In genomic region chr11:37532476-37532875, GRCm38 (mm10) we compare ENCODE assay signal across 9 mouse cellular contexts.
DNase-seq lines count a peak whose midpoint lies in the region; ATAC-seq lines count a peak whose summit lies in the region.
"Had no signal": no experiment of that assay in that cellular context is flagged by ENCODE, and none has a peak within 500 bp of the region (broad histone marks: within the 10 kb centered on the region; RNA-seq: fewer than 3 reads in every experiment).

No protein-coding gene starts in this region.

- DNase-seq in adrenal gland, postnatal 14 days, result peak; percentile 36
- no peak for DNase-seq in adrenal gland, adult 8-10 months
- DNase-seq in limb, embryonic 10.5 days (ENCODE audit: low spot score), result no peak
- peak; percentile 25 to 41 for DNase-seq in heart, postnatal 36 days
- peak; percentile 7 for DNase-seq in lung, postnatal 36 days
- no peak for DNase-seq in thymus, postnatal 25 days

- 23% methylated on average over 2 of the region's 2 CpGs for WGBS in limb, embryonic 13.5 days
- WGBS in limb, embryonic 10.5 days, result 74% methylated on average over 2 of the region's 2 CpGs
- 39% methylated on average over 2 of the region's 2 CpGs for WGBS in intestine, embryonic 15.5 days

- H3K27me3 ChIP-seq in limb, embryonic 13.5 days, result no peaks in the 10 kb centered on the region
- no peaks in the 10 kb centered on the region for H3K27me3 ChIP-seq in limb, embryonic 10.5 days (ENCODE audit: low read depth, poor library complexity, severe bottlenecking)
- no peaks in the 10 kb centered on the region for H3K27me3 ChIP-seq in intestine, embryonic 15.5 days (replicated peaks)

- ATAC-seq in limb, embryonic 13.5 days (ENCODE audit: low FRiP score, low read depth), result peak; percentile 48; the same call in 1 of the 2 replicates
- ATAC-seq in intestine, embryonic 15.5 days, result no peak

- intact Hi-C loops in heart, postnatal 36 days (cut with DNase I), result no loop called here

- H3K36me3 ChIP-seq in limb, embryonic 13.5 days, result no peaks in the 10 kb centered on the region
- H3K36me3 ChIP-seq in limb, embryonic 10.5 days, result no peaks in the 10 kb centered on the region
- H3K36me3 ChIP-seq in intestine, embryonic 15.5 days, result no peaks in the 10 kb centered on the region
- H3K36me3 ChIP-seq: forebrain, embryonic 10.5 days had no signal

- H3K9ac ChIP-seq in limb, embryonic 13.5 days, result no peak overlapping the region
- no peak overlapping the region for H3K9ac ChIP-seq in intestine, embryonic 15.5 days

- H3K4me1 ChIP-seq in limb, embryonic 13.5 days, result peaks cover 10% of the 10 kb centered on the region
- no peaks in the 10 kb centered on the region for H3K4me1 ChIP-seq in limb, embryonic 10.5 days
- H3K4me1 ChIP-seq in intestine, embryonic 15.5 days (replicated peaks), result peaks cover 2% of the 10 kb centered on the region; the same call in 1 of the 2 replicates

- no peaks in the 10 kb centered on the region for H3K9me3 ChIP-seq in limb, embryonic 13.5 days
- H3K9me3 ChIP-seq in limb, embryonic 10.5 days (replicated peaks), result no peaks in the 10 kb centered on the region
- H3K9me3 ChIP-seq in intestine, embryonic 15.5 days, result no peaks in the 10 kb centered on the region
- H3K9me3 ChIP-seq: forebrain, embryonic 10.5 days had no signal

- H3K4me2 ChIP-seq in limb, embryonic 13.5 days (replicated peaks), result no peak overlapping the region
- no peak overlapping the region for H3K4me2 ChIP-seq in intestine, embryonic 15.5 days (replicated peaks)

- H3K27ac ChIP-seq in limb, embryonic 13.5 days, result no peak overlapping the region
- H3K27ac ChIP-seq in limb, embryonic 10.5 days, result no peak overlapping the region
- H3K27ac ChIP-seq in intestine, embryonic 15.5 days, result no peak overlapping the region
- H3K27ac ChIP-seq: forebrain, embryonic 10.5 days had no signal

- no peak overlapping the region for H3K4me3 ChIP-seq in limb, embryonic 13.5 days
- no peak overlapping the region for H3K4me3 ChIP-seq in limb, embryonic 10.5 days
- no peak overlapping the region for H3K4me3 ChIP-seq in intestine, embryonic 15.5 days (replicated peaks)
- H3K4me3 ChIP-seq: forebrain, embryonic 10.5 days had no signal

Comparison
In these comparisons a context has a peak if more than half of its experiments do, and no peak if none do; other contexts are left out.
1. DNase-seq: peak in adrenal gland, postnatal 14 days (single experiment), heart, postnatal 36 days (2 of 2) and lung, postnatal 36 days (single experiment); none in adrenal gland, adult 8-10 months (single experiment), limb, embryonic 10.5 days (single experiment) and thymus, postnatal 25 days (single experiment).